Mouse (Mus musculus): ENCODE results near the gene Gm5788. TPM values are rescaled to one million over a fixed set of nuclear protein-coding genes. Genes with fewer than 3 reads are reported as not detected.

The Gm5788 gene
- not detected for polyA plus RNA-seq (2015; fragmentation: Illumina TruSeq; extraction: RNeasy Lipid Tissue Mini Kit (QIAGEN cat#74804); ENCODE audit: insufficient read depth, low read depth, low replicate concordance)

DNA sequence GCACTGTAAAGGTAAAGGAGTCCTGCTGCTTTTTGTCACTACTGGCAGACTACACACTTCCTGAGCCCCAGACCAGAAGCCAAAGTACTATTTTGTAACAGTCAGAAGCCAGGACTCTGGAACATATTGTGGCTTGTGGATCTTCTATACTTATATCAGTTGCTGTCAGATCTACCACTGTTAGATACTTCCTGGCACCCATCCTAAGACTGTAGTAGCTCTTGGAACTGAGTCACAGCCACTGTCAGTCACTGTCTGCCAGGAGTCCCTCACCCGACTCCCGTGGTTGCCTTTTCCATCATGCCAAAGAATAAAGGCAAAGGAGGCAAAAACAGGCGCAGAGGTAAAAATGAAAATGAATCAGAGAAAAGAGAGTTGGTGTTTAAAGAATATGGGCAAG is at the start of gene Gm5788:
Gene Gm5788, plus strand, starts transcription at position 301 of the 400 bp plus-strand sequence.

DNA sequence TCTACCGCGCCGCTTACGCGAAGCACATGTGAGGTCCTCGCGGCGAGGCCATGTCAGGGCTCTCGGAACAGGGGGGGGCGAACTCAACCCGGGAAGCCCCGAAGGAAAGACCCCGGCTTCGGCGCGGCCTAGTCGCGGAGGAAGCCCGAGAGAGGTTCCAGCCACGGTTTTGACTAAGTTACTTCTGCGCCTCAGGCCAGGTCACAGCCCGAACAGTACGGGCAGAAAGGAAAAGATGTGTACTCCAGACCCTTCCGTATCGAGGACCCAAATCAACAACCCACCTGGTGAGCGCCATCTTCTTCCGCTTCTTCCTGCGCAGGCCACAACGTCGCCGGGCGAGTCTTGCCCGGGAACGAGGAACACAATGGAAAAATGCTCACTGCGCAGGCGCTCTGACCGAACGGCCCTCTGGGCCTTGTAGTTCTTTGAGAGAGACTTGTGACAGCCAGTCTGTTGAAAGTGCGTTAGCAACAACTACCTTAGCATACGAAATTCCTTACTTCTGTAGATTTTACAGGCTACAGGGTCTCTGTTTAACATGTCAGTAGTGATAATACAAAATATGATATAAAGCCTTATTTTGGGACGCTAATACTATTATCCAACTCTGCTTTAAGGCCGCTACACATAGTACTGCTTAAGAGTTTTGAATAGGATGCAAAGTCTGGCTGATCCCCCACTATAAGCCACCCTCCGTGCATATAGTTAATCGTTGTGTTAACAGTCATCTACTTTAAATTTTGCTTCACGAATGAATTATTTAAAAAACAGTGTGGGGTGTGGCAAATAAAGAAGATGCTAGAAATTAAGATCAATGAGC is 22.3 kb upstream of the Gm5788 start, which contains the start of gene Snw1:
Gene Snw1, minus strand, starts transcription at position 311 of the 823 bp plus-strand sequence.

DNA sequence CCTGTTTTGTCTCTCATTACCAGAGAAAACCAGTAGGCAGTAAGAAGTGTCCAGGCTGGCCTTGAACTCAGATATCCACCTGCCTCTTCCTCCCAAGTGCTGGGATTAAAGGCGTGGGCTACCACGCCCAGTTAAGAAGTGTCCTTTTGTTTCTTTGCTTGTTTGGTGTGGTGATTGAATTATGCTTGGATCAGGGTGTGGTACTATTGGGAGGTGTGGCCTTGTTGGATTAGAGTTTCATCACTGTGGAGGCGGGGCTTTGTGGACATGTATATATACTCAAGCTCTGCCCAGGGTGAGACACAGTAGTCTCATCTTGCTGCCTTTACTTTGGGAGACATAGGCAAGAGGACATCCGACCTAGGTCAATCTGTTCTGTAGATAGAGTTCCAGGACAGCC is 19.5 kb downstream of the Gm5788 start, which contains the start of gene Gm8300:
Gene Gm8300, plus strand, starts transcription at position 301 of the 400 bp plus-strand sequence.

Other genes with a start within 250 kb of the Gm5788 start
- gene Vipas39, start 228.5 kb upstream of the Gm5788 start, polyA plus RNA-seq (2015; fragmentation: Illumina TruSeq; extraction: RNeasy Lipid Tissue Mini Kit (QIAGEN cat#74804); ENCODE audit: insufficient read depth, low read depth, low replicate concordance): 8.2 TPM
- 24.8 TPM for gene Ahsa1, start 228.2 kb upstream of the Gm5788 start, polyA plus RNA-seq (2015; fragmentation: Illumina TruSeq; extraction: RNeasy Lipid Tissue Mini Kit (QIAGEN cat#74804); ENCODE audit: insufficient read depth, low read depth, low replicate concordance)
- not detected for gene Ism2, start 195.0 kb upstream of the Gm5788 start, polyA plus RNA-seq (2015; fragmentation: Illumina TruSeq; extraction: RNeasy Lipid Tissue Mini Kit (QIAGEN cat#74804); ENCODE audit: insufficient read depth, low read depth, low replicate concordance)
- 14.4 TPM for gene Sptlc2, start 106.4 kb upstream of the Gm5788 start, polyA plus RNA-seq (2015; fragmentation: Illumina TruSeq; extraction: RNeasy Lipid Tissue Mini Kit (QIAGEN cat#74804); ENCODE audit: insufficient read depth, low read depth, low replicate concordance)
- 19.3 TPM for gene Slirp, start 50.8 kb upstream of the Gm5788 start, polyA plus RNA-seq (2015; fragmentation: Illumina TruSeq; extraction: RNeasy Lipid Tissue Mini Kit (QIAGEN cat#74804); ENCODE audit: insufficient read depth, low read depth, low replicate concordance)
- gene Alkbh1, start 50.7 kb upstream of the Gm5788 start, polyA plus RNA-seq (2015; fragmentation: Illumina TruSeq; extraction: RNeasy Lipid Tissue Mini Kit (QIAGEN cat#74804); ENCODE audit: insufficient read depth, low read depth, low replicate concordance): 5.8 TPM
- gene Snw1, start 22.4 kb upstream of the Gm5788 start, polyA plus RNA-seq (2015; fragmentation: Illumina TruSeq; extraction: RNeasy Lipid Tissue Mini Kit (QIAGEN cat#74804); ENCODE audit: insufficient read depth, low read depth, low replicate concordance): 11.0 TPM
- not detected for gene Gm8300, start 19.6 kb downstream of the Gm5788 start, polyA plus RNA-seq (2015; fragmentation: Illumina TruSeq; extraction: RNeasy Lipid Tissue Mini Kit (QIAGEN cat#74804); ENCODE audit: insufficient read depth, low read depth, low replicate concordance)
- gene Oog1, start 108.0 kb downstream of the Gm5788 start, polyA plus RNA-seq (2015; fragmentation: Illumina TruSeq; extraction: RNeasy Lipid Tissue Mini Kit (QIAGEN cat#74804); ENCODE audit: insufficient read depth, low read depth, low replicate concordance): not detected
- gene Gm4027, start 124.1 kb downstream of the Gm5788 start, polyA plus RNA-seq (2015; fragmentation: Illumina TruSeq; extraction: RNeasy Lipid Tissue Mini Kit (QIAGEN cat#74804); ENCODE audit: insufficient read depth, low read depth, low replicate concordance): not detected
- not detected for gene Gm16381, start 149.9 kb downstream of the Gm5788 start, polyA plus RNA-seq (2015; fragmentation: Illumina TruSeq; extraction: RNeasy Lipid Tissue Mini Kit (QIAGEN cat#74804); ENCODE audit: insufficient read depth, low read depth, low replicate concordance)